Mouse (Mus musculus) liver, embryonic 14.5 days (tissue): ENCODE measurements around the gene Cep126.

Experiments used
- CTCF ChIP-seq: IDR thresholded peaks from 2 replicates; pipeline ENCODE4 v1.5.1; 2016; ENCODE audit warnings: antibody characterized with exemption, low read depth, control low read depth
- EP300 ChIP-seq: IDR thresholded peaks from 2 replicates; pipeline ENCODE4 v1.6.1; 2016; ENCODE audit warnings: antibody characterized with exemption, low read depth

DNA sequence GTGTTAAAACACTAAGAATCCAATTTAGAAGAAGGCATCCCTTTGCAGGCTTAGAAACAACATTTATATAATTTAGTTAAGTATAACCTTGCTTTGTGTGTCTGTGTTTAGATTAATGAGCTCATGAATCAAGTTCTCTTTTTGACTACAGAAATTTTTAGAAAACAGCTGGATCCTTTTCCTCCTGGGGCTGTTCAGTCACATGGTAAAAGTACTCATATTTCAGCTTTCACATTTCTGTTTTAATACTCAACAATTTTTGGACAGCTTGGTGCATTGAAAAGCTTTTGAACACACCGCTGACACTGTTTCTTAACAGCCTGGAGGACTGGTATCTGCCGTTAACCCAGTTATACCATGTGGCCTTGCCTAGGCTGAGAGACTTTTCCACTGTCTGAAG lies 22.9 kb upstream of the Cep126 start:
- TF ChIP-seq CTCF = no peak
- no peak for TF ChIP-seq EP300
